Mouse (Mus musculus) liver, postnatal 0 days (tissue): Measurements from ENCODE around the gene Ccdc88c. TPM values are rescaled to one million over a fixed set of nuclear protein-coding genes. Genes with fewer than 3 reads are reported as not detected.

Experiments used
- ATAC-seq: fragments of 200-750 bp; cut with Nextera tagmentation; 2 replicates; pipeline ENCODE4 v1.8.0; 2017; ENCODE audit warnings: mild to moderate bottlenecking, moderate library complexity
- DNase-seq: peaks from one replicate; pipeline ENCODE4 v3.0.0-alpha.2; 2016
- H3K27ac ChIP-seq: fragments of 300-500 bp; sonication (generic); 2 replicates; pipeline ENCODE4 v1.5.1; 2014; ENCODE audit warnings: antibody characterized with exemption, moderate library complexity, mild to moderate bottlenecking, low read depth
- H3K27me3 ChIP-seq: fragments of 300-500 bp; sonication (generic); 2 replicates; pipeline ENCODE4 v1.6.1; 2014; ENCODE audit warnings: low read length, control low read depth, mixed read lengths; ENCODE audit not compliant: insufficient read depth
- H3K36me3 ChIP-seq: fragments of 300-500 bp; sonication (generic); replicated peaks from 2 replicates; pipeline ENCODE4 v1.6.1; 2014; ENCODE audit warnings: mild to moderate bottlenecking, control low read depth, low read length, moderate library complexity, mixed read lengths; ENCODE audit not compliant: insufficient read depth
- H3K4me1 ChIP-seq: fragments of 300-500 bp; sonication (generic); 2 replicates; pipeline ENCODE4 v1.6.1; 2014; ENCODE audit warnings: antibody characterized with exemption, mild to moderate bottlenecking, control low read depth; ENCODE audit not compliant: insufficient read depth
- H3K4me2 ChIP-seq: fragments of 300-500 bp; sonication (generic); 2 replicates; pipeline ENCODE4 v1.6.1; 2014; ENCODE audit warnings: low read depth, mild to moderate bottlenecking, low read length, moderate library complexity, mixed read lengths
- H3K4me3 ChIP-seq: fragments of 300-500 bp; sonication (generic); 2 replicates; pipeline ENCODE4 v1.5.1; 2014; ENCODE audit warnings: low read depth, low read length
- H3K9ac ChIP-seq: fragments of 300-500 bp; sonication (generic); replicated peaks from 2 replicates; pipeline ENCODE4 v1.6.1; 2014; ENCODE audit warnings: mild to moderate bottlenecking, moderate library complexity
- H3K9me3 ChIP-seq: fragments of 300-500 bp; sonication (generic); 2 replicates; pipeline ENCODE4 v1.6.1; 2016; ENCODE audit warnings: mild to moderate bottlenecking, control low read depth, low read length, mixed read lengths
- CTCF ChIP-seq: sonication (generic); IDR thresholded peaks from 2 replicates; pipeline ENCODE4 v1.5.1; 2016; ENCODE audit warnings: antibody characterized with exemption, low read depth
- EP300 ChIP-seq: IDR thresholded peaks from 2 replicates; pipeline ENCODE4 v1.6.1; 2016; ENCODE audit warnings: antibody characterized with exemption, low read depth, mild to moderate bottlenecking
- WGBS: fragments of 180-500 bp; shearing (Covaris S2); extraction: QIAGEN DNeasy Blood & Tissue Kit; methylation state at CpG from one replicate; pipeline ENCODE4 v1.1.7; 2014; ENCODE audit not compliant: insufficient replicate concordance; 5-methylcytosine and 5-hydroxymethylcytosine counted together
- polyA plus RNA-seq: library from polyadenylated mRNA; unstranded; fragments of >200 nt; fragmentation: Nextera tagmentation; extraction: Ambion mirVana; gene quantifications from 2 replicates; pipeline ENCODE4 v1.2.1, GENCODE M21; 2015

Ccdc88c gene
- polyA plus RNA-seq, 1 experiment from 2014 or later = 4.2 TPM

GRCm38 (mm10) chr12:100878556-100878955 lies 150.3 kb downstream of the Ccdc88c start:
- no peaks in the 10 kb centered on the region for H3K36me3 ChIP-seq
- H3K4me2 ChIP-seq = no peak overlapping the region
- ATAC-seq = no peak
- no peaks in the 10 kb centered on the region for H3K9me3 ChIP-seq
- no peak for DNase-seq
- H3K27me3 ChIP-seq = no peaks in the 10 kb centered on the region
- 78% methylated on average over 16 of the region's 16 CpGs for WGBS
- H3K4me1 ChIP-seq = no peaks in the 10 kb centered on the region
- no peak overlapping the region for H3K9ac ChIP-seq
- TF ChIP-seq EP300 = no peak
- TF ChIP-seq CTCF = no peak
- no peak overlapping the region for H3K4me3 ChIP-seq
- no peak overlapping the region for H3K27ac ChIP-seq

- ATAC-seq (no peak), DNase-seq (no peak)
- H3K27me3 ChIP-seq = no peaks in the 10 kb centered on the region
- 53% methylated on average over 6 of the region's 6 CpGs for WGBS
- H3K36me3 ChIP-seq = no peaks in the 10 kb centered on the region
- H3K9me3 ChIP-seq = no peaks in the 10 kb centered on the region
- no peak overlapping the region for H3K27ac ChIP-seq
- H3K4me1 ChIP-seq = no peaks in the 10 kb centered on the region
- H3K4me2 ChIP-seq = no peak overlapping the region
- H3K9ac ChIP-seq = no peak overlapping the region
- TF ChIP-seq EP300 = no peak
- no peak for TF ChIP-seq CTCF
- H3K4me3 ChIP-seq = no peak overlapping the region
These were observed 150.9 kb downstream of the Ccdc88c start for GRCm38 (mm10) chr12:100877936-100878335.

GRCm38 (mm10) chr12:100875960-100876359 lies 152.9 kb downstream of the Ccdc88c start:
- WGBS = 57% methylated on average over 6 of the region's 6 CpGs
- H3K27ac ChIP-seq = no peak overlapping the region
- DNase-seq (no peak), ATAC-seq (no peak)
- H3K4me1 ChIP-seq = no peaks in the 10 kb centered on the region
- H3K27me3 ChIP-seq = no peaks in the 10 kb centered on the region
- H3K9ac ChIP-seq = no peak overlapping the region
- H3K4me2 ChIP-seq = no peak overlapping the region
- no peak for TF ChIP-seq EP300
- no peak for TF ChIP-seq CTCF
- no peak overlapping the region for H3K4me3 ChIP-seq
- H3K9me3 ChIP-seq = no peaks in the 10 kb centered on the region
- H3K36me3 ChIP-seq = no peaks in the 10 kb centered on the region

- H3K4me3 ChIP-seq = no peak overlapping the region
- ATAC-seq (no peak), DNase-seq (no peak)
- H3K27ac ChIP-seq = no peak overlapping the region
- H3K36me3 ChIP-seq = no peaks in the 10 kb centered on the region
- H3K27me3 ChIP-seq = no peaks in the 10 kb centered on the region
- WGBS = 49% methylated on average over 3 of the region's 3 CpGs
- no peak for TF ChIP-seq CTCF
- no peaks in the 10 kb centered on the region for H3K4me1 ChIP-seq
- H3K9ac ChIP-seq = no peak overlapping the region
- no peaks in the 10 kb centered on the region for H3K9me3 ChIP-seq
- no peak overlapping the region for H3K4me2 ChIP-seq
These were observed 153.3 kb downstream of the Ccdc88c start for GRCm38 (mm10) chr12:100875553-100875952.

- no peaks in the 10 kb centered on the region for H3K36me3 ChIP-seq
- WGBS = 68% methylated on average over 3 of the region's 3 CpGs
- no peaks in the 10 kb centered on the region for H3K4me1 ChIP-seq
- TF ChIP-seq EP300 (no peak), CTCF (no peak)
- H3K4me3 ChIP-seq = no peak overlapping the region
- H3K9ac ChIP-seq = no peak overlapping the region
- DNase-seq = no peak
- H3K27me3 ChIP-seq = no peaks in the 10 kb centered on the region
- no peak overlapping the region for H3K27ac ChIP-seq
- no peaks in the 10 kb centered on the region for H3K9me3 ChIP-seq
- H3K4me2 ChIP-seq = no peak overlapping the region
- ATAC-seq = no peak
These were observed 155.2 kb downstream of the Ccdc88c start for GRCm38 (mm10) chr12:100873612-100874011.

GRCm38 (mm10) chr12:100871841-100872240 lies 157.0 kb downstream of the Ccdc88c start:
- Histone ChIP-seq H3K4me2 (no peak overlapping the region), H3K27ac (no peak overlapping the region), H3K9me3 (no peaks in the 10 kb centered on the region), H3K36me3 (no peaks in the 10 kb centered on the region), H3K4me1 (no peaks in the 10 kb centered on the region), H3K27me3 (no peaks in the 10 kb centered on the region), H3K9ac (no peak overlapping the region), H3K4me3 (no peak overlapping the region)
- no peak for DNase-seq
- 56% methylated on average over 2 of the region's 2 CpGs for WGBS
- TF ChIP-seq EP300 (no peak), CTCF (no peak)
- no peak for ATAC-seq

- Histone ChIP-seq H3K4me1 (no peaks in the 10 kb centered on the region), H3K9me3 (no peaks in the 10 kb centered on the region), H3K4me3 (no peak overlapping the region), H3K9ac (no peak overlapping the region), H3K4me2 (no peak overlapping the region), H3K36me3 (no peaks in the 10 kb centered on the region), H3K27ac (no peak overlapping the region), H3K27me3 (no peaks in the 10 kb centered on the region)
- 79% methylated on average over 6 of the region's 6 CpGs for WGBS
- TF ChIP-seq CTCF (no peak), EP300 (no peak)
- DNase-seq (no peak), ATAC-seq (no peak)
These were observed 157.6 kb downstream of the Ccdc88c start for GRCm38 (mm10) chr12:100871234-100871633.
